Mouse (Mus musculus) splenic B cell, adult 2 months (primary cell): ENCODE measurements around the gene Myo10.
A peak's percentile ranks its signal among the peaks of the same experiment; 100 is the strongest.

Experiments
- DNase-seq: peaks from one replicate; pipeline ENCODE4 v3.0.0-alpha.2; 2011; ENCODE audit warnings: low read depth, low spot score
- H3K27me3 ChIP-seq: 2 replicates; pipeline ENCODE4 v1.6.1; 2012; ENCODE audit warnings: mild to moderate bottlenecking, low read length, moderate library complexity, mixed read lengths; ENCODE audit not compliant: control insufficient read depth, poor library complexity, insufficient read depth, severe bottlenecking
- H3K36me3 ChIP-seq: 2 replicates; pipeline ENCODE4 v1.6.1; 2012; ENCODE audit warnings: mild to moderate bottlenecking, low read length, moderate library complexity, mixed read lengths; ENCODE audit not compliant: control insufficient read depth, poor library complexity, insufficient read depth, severe bottlenecking

The Myo10 gene

DNA sequence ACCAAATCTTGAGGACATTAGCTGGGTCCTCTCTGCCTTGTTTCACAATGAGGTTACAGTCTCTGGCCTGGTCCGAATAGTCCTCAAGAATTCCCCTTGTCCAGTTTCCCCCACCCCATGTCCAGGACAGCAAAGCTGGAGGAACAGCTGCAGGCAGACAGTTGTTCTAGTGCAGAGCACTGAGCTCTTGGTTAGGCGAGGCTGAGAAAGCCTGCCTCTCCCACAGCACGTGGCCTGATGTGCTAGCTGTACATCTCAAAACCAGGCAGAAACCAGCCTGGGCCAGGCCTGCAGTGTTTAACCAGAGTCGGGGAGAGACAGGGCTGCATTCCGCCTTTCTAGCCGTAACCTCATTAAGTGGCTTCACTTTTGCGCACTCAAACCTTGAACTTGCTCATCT is 4.7 kb downstream of the Myo10 start:
- no peaks in the 10 kb centered on the region; the same call in 1 of the 2 replicates for H3K27me3 ChIP-seq
- DNase-seq: no peak
- no peaks in the 10 kb centered on the region for H3K36me3 ChIP-seq

DNA sequence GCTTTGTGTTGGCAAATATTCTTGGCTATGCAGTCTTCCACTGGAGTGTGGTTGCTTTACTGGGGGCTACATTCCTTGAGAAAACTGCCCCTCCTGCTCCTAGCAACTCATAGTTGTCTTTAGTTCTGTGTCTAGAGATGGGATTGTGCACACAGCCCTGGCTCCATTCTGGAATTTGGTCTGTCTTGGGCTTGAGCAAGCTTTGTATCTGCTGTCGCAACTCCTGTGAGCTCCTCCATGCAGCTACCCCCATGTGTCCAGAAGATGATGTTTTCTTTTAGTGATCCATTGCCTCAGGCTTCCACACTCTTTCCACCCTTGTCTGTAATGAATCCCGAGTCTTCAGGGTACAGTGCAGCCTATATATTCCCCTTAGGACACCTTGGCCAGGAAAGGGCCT is 5.9 kb downstream of the Myo10 start:
- H3K27me3 ChIP-seq: no peaks in the 10 kb centered on the region; the same call in 1 of the 2 replicates
- no peaks in the 10 kb centered on the region for H3K36me3 ChIP-seq
- DNase-seq: no peak

GRCm38 (mm10) chr15:25630716-25631115 is 8.4 kb downstream of the Myo10 start:
- DNase-seq: no peak
- Histone ChIP-seq H3K27me3 (no peaks in the 10 kb centered on the region), H3K36me3 (no peaks in the 10 kb centered on the region)

DNA sequence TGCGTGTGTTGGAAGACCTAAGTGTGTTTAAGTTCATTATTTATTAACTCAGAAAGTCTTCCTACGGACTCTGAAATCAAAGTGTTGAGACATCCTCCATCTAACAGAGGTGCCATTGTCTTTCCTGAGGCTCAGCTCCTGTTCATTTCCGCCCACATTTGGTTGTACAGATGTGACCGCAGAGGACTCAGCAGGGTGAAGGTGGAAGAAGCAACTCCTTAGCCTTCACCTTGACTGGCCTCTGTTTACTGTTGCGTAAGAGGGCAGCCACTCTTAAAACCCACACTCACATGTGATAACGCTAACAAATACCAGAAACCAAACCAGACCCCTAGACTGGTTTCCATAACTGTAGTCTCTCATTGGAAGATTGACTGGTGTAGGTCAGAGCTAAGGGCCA is 9.0 kb downstream of the Myo10 start:
- no peaks in the 10 kb centered on the region for H3K36me3 ChIP-seq
- DNase-seq: no peak
- H3K27me3 ChIP-seq: no peaks in the 10 kb centered on the region

DNA sequence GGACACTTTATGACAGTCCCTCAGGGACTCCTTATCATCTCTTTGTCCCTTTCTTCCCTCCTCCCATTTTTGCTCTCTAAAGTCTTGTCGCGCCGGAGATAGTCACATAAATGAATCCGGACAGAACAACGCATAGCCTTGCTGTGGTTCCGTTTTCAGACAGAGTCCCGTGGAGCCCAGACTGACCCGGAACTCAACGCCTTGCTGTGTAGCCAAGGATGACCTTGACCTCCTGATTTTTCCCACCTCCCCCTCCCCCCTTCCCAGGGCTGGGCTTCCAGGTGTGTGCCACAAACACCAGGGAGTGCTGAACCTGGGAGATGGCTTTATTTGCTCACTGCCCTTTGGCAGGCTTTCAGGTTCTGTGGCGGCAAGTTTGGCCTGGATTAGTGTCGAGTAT is 10.6 kb downstream of the Myo10 start:
- H3K36me3 ChIP-seq: no peaks in the 10 kb centered on the region
- no peaks in the 10 kb centered on the region for H3K27me3 ChIP-seq
- DNase-seq: no peak

- H3K27me3 ChIP-seq: no peaks in the 10 kb centered on the region
- H3K36me3 ChIP-seq: no peaks in the 10 kb centered on the region
- DNase-seq: no peak
These were observed 11.5 kb downstream of the Myo10 start for GRCm38 (mm10) chr15:25633674-25634340.

DNA sequence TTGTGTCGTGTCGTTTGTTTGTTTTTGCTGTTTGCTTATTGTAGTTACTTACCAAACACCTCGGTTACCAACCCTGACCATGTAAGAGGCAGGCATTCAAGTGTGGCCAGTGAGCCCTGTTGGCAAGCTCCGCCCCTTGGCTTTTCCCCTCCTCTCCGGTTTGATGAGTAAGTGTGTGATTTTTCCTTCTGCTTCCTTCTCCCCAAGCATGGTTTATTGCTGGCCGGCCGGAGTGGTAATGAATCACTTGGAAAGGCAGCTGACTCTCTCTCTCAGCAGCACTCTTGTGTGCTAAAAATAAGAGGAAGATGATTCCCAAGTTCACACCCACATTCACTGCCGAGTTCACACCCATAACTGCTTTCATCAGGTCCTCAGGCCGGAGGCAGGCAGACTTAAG is 15.4 kb downstream of the Myo10 start:
- Histone ChIP-seq H3K27me3 (no peaks in the 10 kb centered on the region), H3K36me3 (no peaks in the 10 kb centered on the region)
- DNase-seq: no peak

GRCm38 (mm10) chr15:25639217-25639616 is 16.9 kb downstream of the Myo10 start:
- Histone ChIP-seq H3K27me3 (no peaks in the 10 kb centered on the region), H3K36me3 (no peaks in the 10 kb centered on the region)
- DNase-seq: no peak

DNA sequence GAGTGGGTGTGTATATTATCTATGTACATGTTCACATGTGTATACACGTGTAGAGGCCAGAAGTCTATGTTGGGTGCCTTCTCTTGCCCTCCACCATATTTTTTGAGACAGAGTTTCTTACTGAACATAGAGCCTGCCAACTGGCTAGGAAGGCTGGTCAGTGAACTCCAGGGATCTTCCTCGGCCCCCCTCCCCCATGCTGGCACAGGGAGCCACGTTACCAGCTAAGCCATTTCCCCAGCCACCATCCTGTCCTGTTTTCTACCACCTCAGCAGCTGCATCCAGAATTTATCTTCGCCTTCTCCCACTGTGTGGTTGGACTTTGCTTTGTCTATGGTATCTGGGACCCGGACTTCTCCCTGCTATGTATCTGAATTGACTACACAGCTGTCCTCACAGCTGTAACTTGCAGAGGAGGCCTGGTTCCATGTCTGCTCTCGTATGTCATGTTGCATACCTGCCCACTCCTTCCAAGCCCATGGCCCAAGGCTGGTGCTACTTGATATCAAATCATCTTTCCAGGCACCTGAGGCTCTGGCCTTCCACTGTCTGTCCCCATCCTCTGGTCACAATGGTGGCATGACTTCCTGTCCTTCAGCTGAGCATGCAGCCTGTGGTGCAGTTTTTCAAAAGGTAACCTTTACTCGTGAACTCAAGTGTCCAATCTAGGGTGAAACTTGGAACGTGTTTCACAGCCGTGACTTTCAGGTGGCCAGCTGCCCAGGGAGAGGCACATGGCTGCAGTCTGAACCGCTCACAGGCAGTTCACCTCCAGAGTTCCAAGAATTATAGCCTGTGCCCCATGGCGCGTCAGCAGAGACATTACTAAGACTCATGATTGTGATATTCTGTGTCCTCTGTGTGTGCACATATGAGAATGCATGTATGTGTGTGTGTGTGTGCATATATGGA is 18.8 kb downstream of the Myo10 start:
- no peaks in the 10 kb centered on the region for H3K27me3 ChIP-seq
- DNase-seq: no peak

DNA sequence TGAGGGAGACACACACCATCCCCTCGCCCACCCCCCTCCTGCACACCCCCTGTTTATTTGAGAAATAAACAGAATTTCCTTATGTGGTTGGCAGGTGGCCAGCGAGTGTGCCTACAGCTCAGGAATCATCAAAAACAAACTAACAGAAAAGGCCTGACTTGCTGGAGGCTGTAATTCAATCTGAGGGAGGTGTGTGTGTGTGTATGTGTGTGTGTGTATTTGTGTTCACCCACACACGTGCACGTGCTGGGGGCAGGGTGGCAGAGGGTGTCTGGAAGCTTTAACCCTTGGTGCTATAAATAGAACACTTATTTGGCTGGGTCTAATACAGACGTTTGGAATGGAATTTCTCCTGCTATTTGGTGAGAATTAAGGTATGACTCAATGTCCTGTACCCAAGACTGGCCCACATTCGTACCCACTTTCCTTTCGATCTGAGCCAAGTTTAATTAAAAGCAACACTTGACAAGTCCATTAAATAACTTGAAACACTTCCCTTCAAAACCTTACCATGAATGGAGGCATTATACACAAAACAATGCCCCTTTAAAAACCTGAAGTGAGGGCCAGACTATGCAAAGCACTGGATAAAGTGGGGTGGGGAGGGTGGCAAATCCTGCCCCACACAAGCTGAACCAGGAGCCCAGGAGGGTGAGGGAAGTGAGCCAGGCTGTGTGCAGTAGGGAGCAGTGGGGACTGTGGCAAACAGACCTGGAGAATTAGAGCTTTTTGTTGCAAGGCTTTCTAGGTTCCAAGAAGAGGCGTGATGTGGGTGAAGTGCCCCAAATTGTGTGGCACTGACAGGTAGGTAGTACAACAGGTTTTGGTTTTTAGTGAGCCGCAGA is 20.1 kb downstream of the Myo10 start:
- Histone ChIP-seq H3K27me3 (no peaks in the 10 kb centered on the region), H3K36me3 (no peaks in the 10 kb centered on the region)
- DNase-seq: no peak

More for the DNA sequence above, 18.8 kb downstream of the Myo10 start:
- no peaks in the 10 kb centered on the region for H3K36me3 ChIP-seq

- Histone ChIP-seq H3K36me3 (no peaks in the 10 kb centered on the region), H3K27me3 (no peaks in the 10 kb centered on the region)
- no peak for DNase-seq
These were observed 23.5 kb downstream of the Myo10 start for GRCm38 (mm10) chr15:25645862-25646261.

DNA sequence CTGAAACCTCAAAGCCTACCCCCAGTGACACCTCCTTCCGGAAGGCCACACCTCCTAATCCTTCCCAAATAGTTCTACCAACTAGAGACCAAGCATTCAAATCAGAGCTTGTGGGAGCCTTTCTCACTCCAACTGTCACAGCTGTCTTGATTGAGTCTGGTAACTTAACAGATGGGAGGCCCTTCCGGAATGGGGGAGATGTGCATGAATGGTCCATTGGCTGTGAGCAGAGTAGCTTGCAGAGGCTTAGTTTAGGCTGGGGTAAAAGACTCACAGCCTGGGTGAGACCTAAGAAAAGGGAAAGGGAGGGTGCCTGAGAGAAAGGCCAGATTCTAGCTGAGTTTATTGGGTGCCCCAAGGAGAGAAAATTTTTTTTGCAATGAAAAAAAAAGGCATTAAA is 26.0 kb downstream of the Myo10 start:
- Histone ChIP-seq H3K27me3 (no peaks in the 10 kb centered on the region), H3K36me3 (no peaks in the 10 kb centered on the region)
- peak; percentile 55 for DNase-seq

DNA sequence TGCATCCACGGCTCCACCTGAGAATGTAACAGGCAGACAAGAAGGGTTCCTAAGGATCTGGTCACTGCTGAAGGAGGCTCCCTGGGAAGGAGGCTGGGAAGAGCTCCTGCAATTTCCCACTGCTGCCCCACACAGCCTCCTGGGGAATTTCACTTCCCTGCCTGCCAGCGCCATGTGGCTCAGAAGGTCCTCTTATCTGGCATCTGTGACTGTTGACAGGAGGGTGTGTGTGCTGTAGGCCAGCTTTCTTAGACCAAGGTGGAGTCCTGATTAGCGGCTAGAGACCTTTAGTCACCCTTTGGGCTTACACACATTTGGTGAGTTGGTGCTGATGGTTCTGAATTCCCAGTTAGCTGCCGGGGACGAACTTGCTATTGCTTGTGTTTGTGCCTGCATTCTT is 28.0 kb downstream of the Myo10 start:
- no peaks in the 10 kb centered on the region for H3K36me3 ChIP-seq
- no peak for DNase-seq

GRCm38 (mm10) chr15:25651820-25652219 is 29.5 kb downstream of the Myo10 start:
- Histone ChIP-seq H3K27me3 (no peaks in the 10 kb centered on the region), H3K36me3 (no peaks in the 10 kb centered on the region)
- DNase-seq: no peak

More for the DNA sequence above, 28.0 kb downstream of the Myo10 start:
- H3K27me3 ChIP-seq: no peaks in the 10 kb centered on the region

- DNase-seq: no peak
- Histone ChIP-seq H3K27me3 (no peaks in the 10 kb centered on the region), H3K36me3 (no peaks in the 10 kb centered on the region)
These were observed 30.0 kb downstream of the Myo10 start for GRCm38 (mm10) chr15:25652368-25652767.
